Mouse (Mus musculus) frontal cortex, adult (tissue): Measurements from ENCODE around the gene Acap1.
A peak's percentile ranks its signal among the peaks of the same experiment; 100 is the strongest.

Source experiments
- ATAC-seq: cut with Nextera tagmentation; 2 replicates; pipeline ENCODE4 v1.9.2; 2017; ENCODE audit warnings: mild to moderate bottlenecking, moderate library complexity, mixed read lengths; ENCODE audit not compliant: low TSS enrichment

Acap1 gene

GRCm38 (mm10) chr11:69837952-69838713, 57.2 kb downstream of the Acap1 start, which contains the start of gene Tmem256:
Tmem256 (plus strand) TSS chr11:69838514.
- ATAC-seq, result peak; percentile 92

DNA sequence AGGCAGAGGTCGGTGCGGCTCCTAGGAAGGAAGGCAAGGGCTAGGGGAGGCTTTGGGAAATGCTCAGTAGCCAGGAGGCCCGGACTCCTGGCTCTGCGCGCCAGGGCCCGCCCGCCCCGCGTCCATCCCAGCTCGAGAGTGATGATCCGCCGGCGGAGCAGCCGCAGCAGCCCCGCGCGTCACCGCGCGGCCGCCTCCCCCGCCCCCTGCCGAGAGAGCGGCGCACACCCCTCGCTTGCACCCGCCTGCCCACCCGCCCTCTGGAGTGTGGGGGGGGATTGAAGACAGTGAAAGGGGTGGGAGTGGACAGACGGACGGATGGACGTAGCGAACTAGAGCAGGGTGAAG, 57.8 kb downstream of the Acap1 start, which contains the start of gene Nlgn2:
Gene Nlgn2 (minus strand): TSS at position 181 of the 348 bp plus-strand sequence.
- peak; percentile 48 for ATAC-seq

DNA sequence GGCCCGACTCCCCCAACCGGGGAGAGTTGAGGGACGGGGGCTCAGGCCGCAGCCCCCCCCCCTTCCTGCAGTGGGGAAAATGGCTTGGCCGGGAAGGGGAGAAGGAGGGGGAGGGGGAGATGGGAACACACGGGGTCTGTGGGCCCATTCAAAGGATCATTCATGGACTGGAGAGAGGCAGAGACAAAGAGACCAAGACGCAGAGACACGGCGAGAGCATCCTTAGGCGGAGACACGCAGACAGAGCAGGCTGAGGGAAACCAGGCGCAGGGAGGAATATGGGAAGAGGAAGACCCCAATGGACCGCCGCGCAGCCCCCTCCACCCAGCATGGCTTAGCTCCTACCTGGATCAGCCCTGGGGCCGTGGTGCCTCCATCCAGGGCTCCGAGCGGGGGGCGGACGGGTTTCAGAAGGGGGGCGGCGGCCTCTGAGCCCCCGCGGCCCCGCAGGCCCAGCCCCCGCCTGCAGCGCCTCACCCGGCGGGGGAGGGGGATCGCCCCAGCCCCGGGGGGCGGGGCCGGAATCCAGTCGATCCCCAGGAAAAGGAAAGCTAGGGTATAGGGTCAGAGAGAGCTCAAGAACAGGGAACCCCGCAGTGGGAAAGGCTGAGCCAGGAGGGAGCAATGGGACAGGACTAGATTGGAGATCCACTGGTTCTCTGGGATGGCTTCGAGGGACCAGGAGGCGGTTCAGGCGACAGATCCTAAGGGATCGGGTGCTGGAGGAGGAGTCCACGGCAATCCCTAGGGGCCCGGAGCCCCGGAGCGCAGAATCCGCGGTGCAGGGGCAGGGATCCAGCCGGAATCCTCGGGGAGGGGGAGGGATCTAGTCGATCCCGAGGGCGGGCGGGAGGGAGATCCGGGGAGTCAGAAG, 58.4 kb downstream of the Acap1 start:
- no peak for ATAC-seq

DNA sequence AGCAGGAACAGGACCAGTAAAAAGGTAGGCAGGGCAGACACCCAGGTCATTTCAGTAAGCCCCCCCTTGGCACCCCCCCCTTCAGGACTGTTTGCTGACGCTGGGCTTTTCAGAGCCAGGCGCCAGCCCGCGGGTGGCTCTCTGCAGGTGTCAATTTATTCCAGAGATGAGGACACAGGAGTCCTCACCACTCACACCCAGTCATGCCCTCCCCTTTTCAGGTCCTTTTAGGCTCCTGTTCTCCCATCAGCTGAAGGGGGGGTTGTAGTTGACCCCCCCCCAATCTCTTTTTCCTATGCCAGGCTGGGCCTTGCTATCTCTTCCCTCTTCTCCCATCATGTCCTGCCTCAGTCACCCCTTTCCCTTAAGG, 59.4 kb downstream of the Acap1 start:
- ATAC-seq, result no peak

DNA sequence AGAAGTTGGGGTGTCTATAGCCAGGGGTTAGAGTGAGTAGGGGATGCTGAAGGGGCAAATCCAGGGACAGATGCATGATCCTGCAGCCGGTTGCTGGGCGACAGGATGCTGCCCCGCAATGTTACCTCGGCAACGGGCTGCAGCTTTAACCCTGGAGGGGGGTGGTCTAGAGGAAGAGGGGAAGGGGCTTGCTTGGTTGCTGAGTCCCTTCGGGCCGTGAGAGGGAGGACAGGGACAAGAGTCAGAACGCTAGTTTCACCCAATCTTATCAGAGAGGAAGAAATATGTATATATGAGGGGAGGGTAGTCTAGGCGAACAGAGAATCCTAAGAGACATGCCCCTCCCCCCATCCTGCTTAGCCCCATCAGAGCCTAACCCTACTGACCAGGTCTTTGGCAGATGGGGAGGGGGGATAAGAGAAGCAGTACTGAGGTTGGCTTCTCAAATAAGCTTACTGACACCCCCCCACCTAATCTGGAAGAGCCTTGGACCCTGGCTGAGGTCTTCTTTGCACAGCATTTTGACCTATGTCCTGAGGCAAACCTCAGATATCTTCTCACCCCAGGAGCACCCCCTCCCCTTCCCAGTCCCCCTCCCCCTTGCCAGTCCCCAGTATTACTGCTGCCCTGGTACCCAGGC, 59.9 kb downstream of the Acap1 start:
- no peak for ATAC-seq

- no peak for ATAC-seq
These were observed 61.3 kb downstream of the Acap1 start for GRCm38 (mm10) chr11:69834001-69834549.

GRCm38 (mm10) chr11:69833554-69833953, 61.8 kb downstream of the Acap1 start:
- no peak for ATAC-seq
